Mouse (Mus musculus) E14TG2a.4 (cell line): Measurements from ENCODE around the gene Grin2a.

ENCODE experiments used
- H3K27me3 ChIP-seq: 2 replicates; pipeline ENCODE4 v1.6.1; 2014; ENCODE audit warnings: low read length, control low read depth; ENCODE audit not compliant: insufficient read depth
- H3K36me3 ChIP-seq: 2 replicates; pipeline ENCODE4 v1.6.1; 2014; ENCODE audit warnings: low read length, control low read depth; ENCODE audit not compliant: insufficient read depth
- H3K4me1 ChIP-seq: replicated peaks from 2 replicates; pipeline ENCODE4 v1.6.1; 2014; ENCODE audit warnings: low read depth, low read length, control low read depth
- H3K4me3 ChIP-seq: replicated peaks from 2 replicates; pipeline ENCODE4 v1.5.1; 2014; ENCODE audit warnings: mild to moderate bottlenecking, low read length
- H3K9me3 ChIP-seq: 2 replicates; pipeline ENCODE4 v1.6.1; 2014; ENCODE audit warnings: low read length, control low read depth
- CTCF ChIP-seq: conservative IDR thresholded peaks from 2 replicates; pipeline ENCODE4 v1.5.1; 2014; ENCODE audit warnings: low read length
- NANOG ChIP-seq: IDR thresholded peaks from 2 replicates; pipeline ENCODE4 v1.6.1; 2014; ENCODE audit warnings: borderline replicate concordance, low read length, mixed read lengths
- POU5F1 ChIP-seq: IDR thresholded peaks from 2 replicates; pipeline ENCODE4 v1.6.1; 2014; ENCODE audit warnings: low read length, borderline replicate concordance

Gene Grin2a

GRCm38 (mm10) chr16:9994951-9995813 lies at the start of gene Grin2a:
TSS of gene Grin2a (minus strand) at chr16:9995560.
- H3K4me1 ChIP-seq, result peaks cover 49% of the 10 kb centered on the region
- peaks cover 80% of the 10 kb centered on the region for H3K27me3 ChIP-seq
- H3K9me3 ChIP-seq, result no peaks in the 10 kb centered on the region
- TF ChIP-seq POU5F1 (no peak), CTCF (no peak), NANOG (no peak)
- no peaks in the 10 kb centered on the region for H3K36me3 ChIP-seq
- H3K4me3 ChIP-seq, result peak within 1 kb of the TSS; percentile 79

DNA sequence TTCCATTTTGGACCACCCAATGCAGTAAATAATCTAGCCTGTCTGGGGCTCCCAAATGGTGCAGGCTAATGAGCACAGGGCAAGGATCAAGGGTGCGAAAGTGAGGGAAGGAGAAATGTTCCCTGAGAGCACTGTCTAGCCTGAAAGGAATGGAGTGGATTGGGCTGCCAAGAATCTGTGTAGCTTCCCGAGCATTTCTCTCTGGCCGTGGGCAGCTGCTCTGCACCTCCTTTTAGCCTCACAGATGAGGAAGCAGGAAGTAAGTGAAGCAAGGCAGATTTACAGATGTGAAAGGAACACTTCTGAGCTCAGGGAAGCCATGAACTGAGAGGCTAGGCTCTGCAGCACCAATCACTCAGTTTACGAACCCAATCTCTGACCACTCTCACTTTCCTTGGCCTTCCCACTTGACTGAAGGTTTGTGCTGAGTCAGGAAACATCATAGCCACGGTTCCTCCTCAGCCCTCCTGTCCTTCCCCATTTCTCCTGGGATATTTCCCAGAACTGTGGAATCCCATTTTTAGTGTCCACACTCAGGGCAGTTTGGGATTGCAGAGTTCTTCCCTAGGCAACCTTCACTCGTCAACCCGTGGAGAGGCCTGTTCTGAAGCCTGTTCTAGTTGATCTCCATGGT lies 40.3 kb upstream of the Grin2a start:
- Histone ChIP-seq H3K4me3 (no peak overlapping the region), H3K27me3 (peaks cover 9% of the 10 kb centered on the region; the same call in 1 of the 2 replicates), H3K36me3 (no peaks in the 10 kb centered on the region), H3K9me3 (no peaks in the 10 kb centered on the region), H3K4me1 (no peaks in the 10 kb centered on the region)
- TF ChIP-seq NANOG (no peak), POU5F1 (no peak), CTCF (no peak)

GRCm38 (mm10) chr16:10033416-10033979 lies 38.1 kb upstream of the Grin2a start:
- H3K9me3 ChIP-seq, result no peaks in the 10 kb centered on the region
- no peaks in the 10 kb centered on the region for H3K36me3 ChIP-seq
- peaks cover 6% of the 10 kb centered on the region for H3K4me1 ChIP-seq
- TF ChIP-seq CTCF, result no peak
- TF ChIP-seq POU5F1, result no peak
- no peak for TF ChIP-seq NANOG
- H3K27me3 ChIP-seq, result peaks cover 9% of the 10 kb centered on the region; the same call in 1 of the 2 replicates
- H3K4me3 ChIP-seq, result no peak overlapping the region

DNA sequence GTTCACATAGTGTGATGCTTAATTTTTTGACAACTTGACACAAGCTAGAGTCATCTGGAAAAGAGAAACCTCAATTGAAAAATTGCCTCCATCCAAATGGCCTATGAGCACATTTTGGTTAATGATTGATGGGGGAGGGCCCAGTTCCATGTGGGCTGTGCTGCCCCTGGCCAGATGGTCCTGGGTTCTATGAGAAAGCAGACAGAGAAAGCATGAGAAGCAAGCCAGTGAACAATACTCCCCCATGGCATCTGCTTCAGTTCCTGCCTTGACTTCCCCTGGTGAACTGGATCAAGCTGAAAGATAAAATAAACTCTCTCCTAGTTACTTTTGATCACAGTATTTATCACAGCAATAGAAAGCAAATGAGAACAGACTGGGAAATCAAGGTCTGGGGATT lies 36.5 kb upstream of the Grin2a start:
- Histone ChIP-seq H3K9me3 (no peaks in the 10 kb centered on the region), H3K36me3 (no peaks in the 10 kb centered on the region), H3K27me3 (peaks cover 9% of the 10 kb centered on the region; the same call in 1 of the 2 replicates), H3K4me1 (peaks cover 20% of the 10 kb centered on the region), H3K4me3 (no peak overlapping the region)
- TF ChIP-seq CTCF (no peak), NANOG (no peak), POU5F1 (no peak)

DNA sequence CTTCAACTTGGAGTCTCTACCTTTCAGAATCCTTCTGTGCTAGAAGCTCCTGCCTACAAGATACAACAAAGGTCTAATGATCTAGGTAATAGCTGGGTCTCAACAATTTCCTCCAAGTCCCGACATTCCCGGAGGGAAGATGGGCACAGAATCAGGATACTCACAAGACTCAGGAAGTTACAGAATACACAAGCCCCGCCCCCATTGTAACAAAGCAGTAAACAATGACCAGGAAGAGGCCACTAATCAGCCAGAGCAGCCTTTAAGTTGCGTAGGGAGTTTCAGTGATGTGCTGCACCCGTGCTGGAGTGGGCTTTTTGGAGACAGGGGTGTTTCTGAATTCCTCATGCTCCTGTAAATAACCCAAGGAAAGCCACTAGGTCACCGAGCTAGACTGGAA lies 31.4 kb upstream of the Grin2a start:
- TF ChIP-seq POU5F1, result no peak
- no peak for TF ChIP-seq NANOG
- no peak for TF ChIP-seq CTCF
- H3K36me3 ChIP-seq, result no peaks in the 10 kb centered on the region
- no peak overlapping the region for H3K4me3 ChIP-seq
- peaks cover 46% of the 10 kb centered on the region for H3K4me1 ChIP-seq
- H3K9me3 ChIP-seq, result no peaks in the 10 kb centered on the region
- peaks cover 9% of the 10 kb centered on the region; the same call in 1 of the 2 replicates for H3K27me3 ChIP-seq

- H3K36me3 ChIP-seq, result no peaks in the 10 kb centered on the region
- H3K9me3 ChIP-seq, result peaks cover 2% of the 10 kb centered on the region; the same call in 1 of the 2 replicates
- H3K27me3 ChIP-seq, result peaks cover 16% of the 10 kb centered on the region
- H3K4me1 ChIP-seq, result peaks cover 5% of the 10 kb centered on the region; the same call in 1 of the 2 replicates
- H3K4me3 ChIP-seq, result no peak overlapping the region
- peak; percentile 96 for TF ChIP-seq CTCF
- TF ChIP-seq POU5F1, result no peak
Measured at GRCm38 (mm10) chr16:10009743-10010142, 14.4 kb upstream of the Grin2a start.

- Histone ChIP-seq H3K36me3 (no peaks in the 10 kb centered on the region), H3K4me3 (no peak overlapping the region), H3K9me3 (no peaks in the 10 kb centered on the region), H3K4me1 (peaks cover 36% of the 10 kb centered on the region), H3K27me3 (peaks cover 40% of the 10 kb centered on the region)
- TF ChIP-seq CTCF, result no peak
- TF ChIP-seq NANOG, result no peak
- no peak for TF ChIP-seq POU5F1
Measured at GRCm38 (mm10) chr16:10005606-10006005, 10.2 kb upstream of the Grin2a start.

GRCm38 (mm10) chr16:10004096-10004495 lies 8.7 kb upstream of the Grin2a start:
- Histone ChIP-seq H3K36me3 (no peaks in the 10 kb centered on the region), H3K27me3 (peaks cover 41% of the 10 kb centered on the region), H3K4me1 (peaks cover 48% of the 10 kb centered on the region), H3K9me3 (no peaks in the 10 kb centered on the region), H3K4me3 (no peak overlapping the region)
- TF ChIP-seq NANOG (no peak), POU5F1 (no peak), CTCF (no peak)
